Mouse (Mus musculus): ENCODE results near the gene Fars2.

- TF ChIP-seq GATA1 (IDR thresholded peaks at IDR 0.05; ENCODE audit: borderline replicate concordance, low read length), result no peak
- no peak for TF ChIP-seq CTCF (IDR thresholded peaks at IDR 0.05; ENCODE audit: low read depth, low read length)
These were observed 590.0 kb downstream of the Fars2 start for GRCm38 (mm10) chr13:36707088-36707690.
